Mouse (Mus musculus) MN1 (cell line): ENCODE data around the gene Sacs.
A peak's percentile ranks its signal among the peaks of the same experiment; 100 is the strongest.

Experiments used
- DNase-seq: peaks from one replicate; pipeline ENCODE4 v3.0.0-alpha.2; 2016; ENCODE audit warnings: low spot score

Gene Sacs

DNA sequence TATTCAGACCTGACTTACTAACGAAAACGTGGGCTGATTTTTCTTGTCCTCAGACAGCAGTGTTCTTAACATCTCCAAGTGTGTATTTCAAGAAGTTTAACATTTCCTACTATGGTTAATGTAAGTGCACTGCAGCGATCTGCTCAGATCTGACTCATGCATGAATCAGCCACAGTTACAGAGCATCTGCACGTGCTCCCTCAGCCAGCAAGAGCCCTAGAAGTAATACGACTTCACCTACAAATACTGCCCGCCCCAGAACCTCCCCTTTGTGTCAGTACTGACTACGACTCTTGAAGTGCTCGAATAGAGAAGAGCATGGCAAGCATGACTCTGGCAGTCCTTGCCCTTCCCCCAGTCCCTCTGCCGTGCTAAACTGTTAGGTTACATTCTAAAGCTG lies 100.5 kb downstream of the Sacs start:
- DNase-seq, result peak; percentile 9

DNA sequence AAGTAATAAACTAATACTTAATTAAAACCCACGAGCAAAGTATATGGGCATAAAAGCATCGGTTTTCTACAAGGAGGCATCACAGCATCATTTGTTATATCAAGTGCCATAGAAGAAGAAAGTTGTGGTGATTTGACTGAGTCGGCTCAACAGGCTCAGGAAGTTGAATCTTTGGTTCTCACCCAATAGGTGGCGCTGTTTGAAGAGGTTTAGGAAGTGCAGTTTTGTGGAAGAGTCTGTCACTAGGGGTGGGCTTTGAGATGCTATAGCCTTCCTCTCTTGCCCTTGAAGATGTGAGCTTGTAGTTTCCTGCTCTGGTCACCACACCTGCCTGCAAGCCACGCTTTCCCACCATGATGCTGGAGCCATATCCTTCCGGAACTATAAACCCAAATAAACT lies 104.4 kb downstream of the Sacs start:
- DNase-seq, result no peak

DNA sequence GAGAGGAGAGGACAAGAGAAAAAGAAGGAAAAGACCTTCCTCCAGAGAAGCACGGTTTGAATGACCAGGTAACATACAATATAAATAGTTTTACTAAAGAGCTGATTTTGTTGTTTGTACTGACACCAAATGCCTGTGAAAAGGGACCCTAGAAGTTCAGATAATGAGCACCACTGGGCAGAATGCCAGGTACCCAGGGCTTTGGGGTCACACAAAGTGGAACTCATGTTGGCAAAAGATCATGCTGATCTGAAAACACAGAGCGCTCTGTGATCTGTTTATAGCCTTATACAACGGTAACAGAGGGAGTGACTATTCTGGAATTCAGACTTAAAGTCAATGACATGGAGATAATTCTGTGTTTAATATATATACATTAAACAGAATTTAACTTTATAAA lies 108.2 kb downstream of the Sacs start:
- no peak for DNase-seq

GRCm38 (mm10) chr14:61252596-61253388 lies 114.5 kb downstream of the Sacs start:
- no peak for DNase-seq

- DNase-seq, result no peak
These were observed 120.1 kb downstream of the Sacs start, which contains the start of gene Sgcg for GRCm38 (mm10) chr14:61258352-61258751. Sgcg (minus strand) TSS chr14:61258490.

- DNase-seq, result no peak
These were observed 120.8 kb downstream of the Sacs start for GRCm38 (mm10) chr14:61259084-61259483.

- DNase-seq, result no peak
These were observed 129.7 kb downstream of the Sacs start for GRCm38 (mm10) chr14:61267908-61268475.

GRCm38 (mm10) chr14:61274414-61275198 lies 136.3 kb downstream of the Sacs start:
- DNase-seq, result no peak

DNA sequence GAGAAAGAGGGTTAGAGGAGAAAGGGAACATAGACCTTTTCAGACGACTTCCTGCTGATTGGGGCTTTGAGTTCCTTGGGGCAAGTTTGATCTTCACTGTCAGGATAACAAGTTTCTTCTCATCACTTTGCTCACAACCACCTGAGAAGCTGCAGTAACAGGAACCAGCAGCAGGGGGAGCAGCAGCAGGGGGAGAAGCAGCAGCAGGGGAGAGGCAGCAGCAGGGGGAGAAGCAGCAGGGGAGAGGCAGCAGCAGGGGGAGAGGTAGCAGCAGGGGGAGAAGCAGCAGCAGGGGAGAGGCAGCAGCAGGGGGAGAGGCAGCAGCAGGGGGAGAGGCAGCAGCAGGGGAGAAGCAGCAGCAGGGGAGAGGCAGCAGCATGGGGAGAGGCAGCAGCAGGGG lies 139.0 kb downstream of the Sacs start:
- DNase-seq, result peak; percentile 8

DNA sequence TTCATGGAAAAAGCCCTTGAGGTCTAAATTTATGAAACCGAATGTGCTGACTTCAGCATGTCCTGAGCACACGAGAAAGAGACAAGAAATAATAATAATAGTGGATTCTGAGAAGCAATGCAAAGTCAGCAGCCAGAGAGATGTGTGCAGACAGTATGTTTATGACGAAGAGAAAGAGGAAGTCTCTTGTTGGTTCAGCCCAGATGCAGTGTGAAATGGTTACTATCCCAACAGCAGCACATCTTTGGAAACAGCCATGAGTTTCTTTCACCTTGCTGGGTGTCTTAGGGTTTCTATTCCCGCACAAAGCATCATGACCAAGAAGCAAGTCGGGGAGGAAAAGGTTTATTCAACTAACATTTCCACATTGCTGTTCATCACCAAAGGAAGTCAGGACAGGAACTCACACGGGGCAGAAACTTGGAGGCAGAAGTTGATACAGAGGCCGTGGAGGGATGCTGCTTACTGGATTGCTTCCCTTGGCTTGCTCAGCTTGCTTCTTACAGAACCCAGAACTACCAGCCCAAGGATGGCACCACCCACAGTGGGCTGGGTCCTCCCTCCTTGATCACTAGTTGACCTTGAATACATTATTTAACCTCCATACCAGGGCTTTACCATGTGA lies 140.5 kb downstream of the Sacs start:
- no peak for DNase-seq

DNA sequence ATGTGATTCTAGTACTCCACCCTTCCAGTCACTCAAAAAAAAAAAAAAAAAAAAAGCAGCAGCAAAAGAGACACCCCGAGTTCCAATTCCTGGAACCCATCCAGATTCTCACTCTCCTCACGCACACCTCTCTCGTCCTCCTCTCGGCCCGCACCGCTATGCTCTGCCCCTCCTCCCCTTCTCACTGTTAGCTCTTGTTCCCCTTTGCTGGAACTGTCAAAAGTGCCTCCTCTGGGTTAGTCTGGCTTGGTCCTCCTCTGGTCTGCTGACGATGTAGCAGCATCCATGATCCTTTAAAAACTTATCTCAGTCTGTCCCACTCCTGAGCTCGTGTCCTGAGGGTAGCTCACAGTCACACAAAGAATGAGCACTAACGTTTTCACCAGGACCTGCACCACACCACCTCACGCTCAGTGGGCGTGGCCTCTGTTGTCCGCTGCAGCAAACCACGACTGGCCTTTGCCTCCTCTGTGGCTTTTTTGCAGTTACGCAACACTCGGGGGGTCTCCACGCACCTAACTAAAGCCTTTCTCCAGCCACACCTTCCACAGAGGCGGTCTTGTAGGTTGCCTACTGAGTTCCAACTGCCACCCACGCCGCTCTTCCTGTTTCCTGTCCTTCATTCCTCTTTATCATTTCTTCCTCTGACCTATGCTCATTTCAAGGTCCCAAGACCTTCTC lies 150.5 kb downstream of the Sacs start:
- DNase-seq, result no peak
